Mouse (Mus musculus) lung, postnatal 4 days (tissue): ENCODE data around the gene Ephb3.

ENCODE experiments used
- DNase-seq, 2 experiments: peaks; one replicate each; pipeline ENCODE4 v3.0.0; 2021

Gene Ephb3

DNA sequence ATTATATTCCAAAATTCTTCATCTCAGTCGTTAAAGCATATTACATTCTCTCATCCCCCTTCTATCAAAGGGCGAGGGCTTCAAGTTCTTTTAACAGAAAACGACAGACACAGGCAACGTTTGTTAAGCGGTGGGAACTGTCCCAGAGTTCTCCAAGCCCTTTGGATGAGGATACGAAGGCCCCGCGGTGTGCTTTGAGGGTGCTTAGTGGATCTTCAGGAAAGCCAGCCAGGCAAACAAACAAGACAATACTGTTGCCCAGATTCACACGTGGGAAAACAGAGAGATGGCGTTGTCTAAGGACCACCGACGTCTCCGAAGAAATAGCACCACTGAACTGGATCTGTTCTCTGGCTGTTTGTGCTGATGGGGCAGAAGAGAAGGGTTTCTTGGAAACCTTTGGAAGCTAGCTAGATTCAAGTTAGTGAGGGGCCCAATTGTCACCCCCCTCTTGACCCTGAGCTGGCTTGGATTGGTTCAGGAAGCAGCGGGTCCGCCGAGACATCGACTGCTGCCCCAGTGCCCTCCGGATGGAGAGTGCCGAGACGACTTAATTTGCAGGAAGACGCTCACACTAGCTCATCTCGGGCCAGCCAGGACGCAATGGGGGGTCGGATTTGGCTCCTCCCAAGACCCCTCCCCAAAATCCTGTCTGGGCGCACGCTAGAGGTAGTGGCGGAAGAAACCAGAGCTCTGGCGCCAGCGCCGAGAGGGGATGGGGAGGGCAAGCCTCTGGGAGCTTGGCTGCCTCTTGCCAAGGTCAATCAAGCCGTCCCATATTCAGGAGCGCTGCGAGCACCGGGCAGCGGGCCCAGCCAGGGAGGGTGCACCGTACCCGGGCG, 43.5 kb downstream of the Ephb3 start:
- peak; percentile 48 to 69 for DNase-seq

DNA sequence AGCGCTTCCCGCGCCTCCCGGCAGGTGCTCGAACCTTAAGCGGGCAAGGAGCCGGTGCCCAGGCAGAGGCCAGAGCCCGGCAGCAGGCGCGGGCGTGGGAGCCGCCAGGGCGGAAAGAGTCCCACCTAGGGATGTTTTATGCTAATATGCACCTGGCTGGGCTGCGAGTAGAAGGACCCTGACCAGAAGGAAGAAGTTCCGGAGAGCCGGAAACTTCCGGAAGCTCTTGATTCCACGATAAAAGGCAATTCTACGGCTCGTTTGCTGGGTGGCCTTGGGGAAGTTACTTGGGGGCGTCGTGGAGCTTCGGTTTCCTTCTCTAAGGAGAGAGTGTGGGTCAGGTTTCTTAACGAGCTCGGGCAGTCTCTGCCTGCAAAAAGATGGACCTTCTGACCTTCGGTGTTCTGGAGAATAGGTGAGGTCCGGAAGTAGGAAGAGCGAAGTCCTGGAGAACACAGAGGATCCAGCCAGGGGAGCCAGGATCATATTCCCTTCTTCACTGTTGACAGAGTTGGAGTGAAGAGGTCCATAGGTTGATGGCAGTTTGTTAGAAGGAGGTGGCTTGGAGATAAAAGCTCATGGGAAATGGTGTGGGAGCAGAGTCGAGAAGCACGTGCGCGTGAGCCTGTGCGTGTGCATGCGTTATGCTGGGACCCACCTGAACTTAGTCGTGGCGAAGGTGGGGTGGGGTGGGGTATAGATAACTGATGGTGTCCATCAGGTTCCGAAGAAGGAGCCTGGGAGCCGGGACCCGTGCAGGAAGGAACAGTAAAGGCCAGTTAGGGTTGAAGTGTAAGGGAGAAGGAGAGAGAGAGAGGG, 44.4 kb downstream of the Ephb3 start:
- DNase-seq, result no peak

DNA sequence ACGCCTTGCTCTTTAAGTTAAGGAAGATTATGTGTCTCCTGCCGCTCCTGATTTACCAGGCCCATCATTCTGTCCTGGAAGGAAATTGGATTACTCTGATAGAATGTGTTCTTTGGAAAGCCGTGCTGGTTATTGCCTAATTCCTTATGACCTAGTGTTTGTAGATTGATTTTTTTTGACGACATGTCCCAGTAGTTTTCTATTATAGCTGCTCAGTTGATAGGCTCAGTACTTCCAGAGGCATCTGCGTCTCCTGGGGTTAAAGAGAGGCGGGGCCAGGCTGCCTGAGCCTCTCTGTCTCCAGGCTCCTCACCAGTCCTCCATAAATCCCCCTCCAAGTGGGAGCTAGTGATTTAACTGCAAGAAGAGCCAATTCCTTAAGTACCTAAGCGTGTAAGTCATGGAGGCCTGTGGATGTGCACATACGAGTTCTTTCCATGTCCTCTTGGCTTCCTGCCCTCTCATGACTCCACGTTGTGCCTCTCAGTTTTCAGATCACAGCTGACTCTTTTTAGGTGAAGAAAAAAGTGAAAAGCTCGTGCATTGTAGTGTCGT, 47.9 kb downstream of the Ephb3 start:
- no peak for DNase-seq

DNA sequence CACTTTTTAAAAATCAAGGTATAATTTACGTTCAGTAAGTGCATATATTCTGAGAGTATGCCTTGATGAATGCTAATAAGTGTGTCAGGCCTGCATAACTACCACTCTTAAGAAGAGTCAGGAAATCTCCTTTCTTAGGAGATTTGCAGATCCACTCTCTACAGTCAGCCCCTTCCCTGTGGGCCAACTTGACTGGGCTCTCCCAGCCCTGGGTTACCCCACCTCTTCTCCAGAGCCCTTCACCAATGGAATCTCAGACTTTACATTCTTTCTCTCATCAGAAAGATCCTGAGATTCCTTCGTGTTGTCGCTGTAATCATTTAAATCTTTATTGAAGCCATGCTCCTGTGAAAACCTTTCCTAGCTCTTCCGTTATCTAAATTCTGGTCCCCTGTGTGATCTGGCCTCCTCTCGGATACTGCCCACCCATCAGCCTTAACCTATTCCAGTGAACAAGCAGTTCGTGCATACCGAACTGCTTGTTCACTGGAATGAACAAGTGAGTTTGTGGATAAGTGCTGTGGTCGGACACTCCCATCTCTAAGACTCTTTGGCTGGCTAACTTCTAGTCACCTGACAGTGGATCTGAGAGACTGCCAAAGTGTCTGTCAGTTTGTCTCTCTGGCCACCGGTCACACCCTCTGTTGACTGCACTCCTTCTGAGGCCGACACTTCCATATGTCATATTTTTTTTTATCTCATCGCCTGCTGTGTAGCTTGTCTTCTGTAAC, 51.2 kb downstream of the Ephb3 start:
- no peak for DNase-seq

DNA sequence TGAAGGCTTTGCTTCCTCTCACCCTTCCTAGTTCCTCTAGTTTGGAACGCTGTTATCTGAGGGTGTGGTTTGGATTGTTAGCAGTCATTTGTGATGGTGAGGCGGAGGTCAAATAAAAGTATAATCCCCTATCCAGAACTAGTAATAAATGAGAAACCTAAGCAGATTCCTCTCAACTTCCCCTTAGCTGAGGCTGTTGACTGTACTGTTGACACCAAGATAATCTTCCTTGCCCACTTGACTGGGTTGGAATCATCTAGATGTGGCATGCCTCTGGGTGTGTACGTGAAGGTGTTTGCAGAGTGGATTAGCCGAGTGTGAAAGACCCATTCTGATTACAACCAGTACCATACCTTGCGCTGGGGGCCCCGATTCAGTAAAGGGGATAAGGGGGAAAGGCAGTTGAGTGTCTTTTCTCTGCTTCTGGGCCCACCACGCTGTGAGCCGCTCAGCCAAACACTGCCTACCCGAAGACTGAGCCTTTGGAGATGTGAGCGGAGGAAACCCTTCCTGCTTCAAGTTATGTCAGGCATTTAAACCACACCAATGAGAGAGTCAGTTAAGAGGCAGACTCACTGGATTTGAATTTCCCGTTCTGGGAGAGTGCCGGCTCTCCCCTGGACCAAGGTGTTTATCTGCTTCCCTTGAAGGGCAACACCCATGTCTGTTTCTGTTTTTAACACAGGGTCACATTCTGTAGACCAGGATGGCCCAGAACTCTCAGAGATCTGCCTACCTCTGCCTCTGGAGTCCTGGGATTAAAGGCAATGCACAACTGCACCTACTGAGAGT, 52.2 kb downstream of the Ephb3 start:
- no peak for DNase-seq

DNA sequence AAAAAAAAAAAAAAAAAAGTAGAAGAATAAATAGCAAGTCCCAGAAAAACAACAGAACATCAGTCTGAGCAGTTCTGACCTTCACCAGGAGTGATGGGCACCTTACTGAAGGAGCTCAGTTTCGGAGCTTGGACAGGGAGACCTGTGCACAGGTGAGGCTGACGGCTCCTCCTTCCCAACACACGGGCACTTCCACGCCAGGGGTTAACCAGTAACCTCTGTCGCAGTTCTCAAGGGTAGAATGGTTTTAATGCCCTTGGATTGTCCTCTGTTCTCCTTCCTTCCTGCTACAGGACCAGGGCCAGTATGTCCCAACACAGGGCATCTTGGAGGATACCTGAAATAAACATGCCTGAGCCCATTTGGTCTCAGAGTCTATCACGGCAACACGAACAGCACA, 60.9 kb downstream of the Ephb3 start:
- no peak for DNase-seq

DNA sequence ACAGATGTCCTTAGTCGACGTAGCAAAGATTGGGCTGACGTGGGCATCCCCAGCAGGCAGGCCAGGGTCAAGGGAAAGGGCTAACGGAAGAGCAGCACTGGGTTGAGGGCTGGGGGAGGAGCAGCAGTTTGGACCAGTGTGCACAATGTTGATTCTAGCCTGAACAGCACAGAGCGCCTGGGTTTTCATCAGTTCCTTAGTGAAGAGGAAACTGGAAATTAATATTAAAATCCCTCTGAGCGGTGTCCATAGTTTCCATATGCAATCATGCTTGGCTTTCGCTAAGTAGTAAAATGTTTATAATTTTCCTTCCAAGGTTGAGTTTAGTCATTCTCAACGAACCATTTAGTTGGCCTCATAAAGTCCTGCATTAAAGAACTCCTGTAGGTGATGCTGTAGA, 65.2 kb downstream of the Ephb3 start:
- no peak for DNase-seq

DNA sequence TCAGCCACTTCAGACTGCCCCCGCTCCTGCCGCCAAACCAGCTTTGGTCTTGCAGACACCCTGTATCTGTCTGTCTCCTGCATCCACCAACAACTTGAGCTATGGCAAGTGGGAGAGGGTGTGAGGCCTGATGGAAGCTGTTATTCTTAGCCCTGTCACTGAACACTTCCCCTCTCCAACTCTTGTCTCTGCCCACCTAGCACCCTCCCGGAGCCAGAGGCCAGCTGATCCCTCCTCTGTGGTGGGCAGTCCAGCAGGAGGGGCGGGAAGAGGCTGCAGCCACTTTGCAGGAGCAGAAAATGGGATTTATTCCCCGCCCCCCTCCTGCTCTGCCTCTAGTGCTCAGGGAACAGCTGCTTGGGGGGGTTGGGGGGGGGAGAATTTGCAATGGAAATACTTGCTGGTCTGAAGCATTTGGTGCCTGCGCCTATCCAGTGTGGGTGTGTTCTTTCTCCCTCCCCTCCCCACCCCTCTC, 67.3 kb downstream of the Ephb3 start:
- DNase-seq, result peak; percentile 39 to 66

DNA sequence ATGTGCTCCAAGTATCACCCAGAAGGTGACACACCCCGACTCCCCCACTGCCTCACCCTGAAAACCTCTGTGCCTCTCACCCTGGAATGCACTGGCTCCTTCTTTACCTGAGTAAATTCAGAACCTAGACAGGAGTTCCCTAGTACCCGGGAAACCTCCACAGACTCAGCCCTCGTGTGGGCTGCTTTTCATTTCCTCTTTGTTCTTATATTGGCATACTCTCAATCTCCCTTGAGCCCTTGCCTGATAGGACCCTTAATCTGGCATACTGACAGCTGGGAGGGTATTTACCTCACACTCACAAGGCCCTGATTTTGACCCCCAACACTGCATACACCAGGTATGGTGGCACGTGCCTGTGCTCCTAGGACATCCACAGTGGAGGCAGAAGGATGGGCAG, 68.2 kb downstream of the Ephb3 start:
- no peak for DNase-seq
